Mouse (Mus musculus) megakaryocyte, embryonic 14.5 days (primary cell): ENCODE results near the gene Rnf24. TPM values are rescaled to one million over a fixed set of nuclear protein-coding genes. Genes with fewer than 3 reads are reported as not detected.
A peak's percentile ranks its signal among the peaks of the same experiment; 100 is the strongest.

ENCODE experiments used
- H3K27me3 ChIP-seq: replicated peaks from 2 replicates; pipeline ENCODE3; 2012; ENCODE audit warnings: inconsistent platforms
- H3K36me3 ChIP-seq: replicated peaks from 2 replicates; pipeline ENCODE3; 2012; ENCODE audit warnings: low read length, inconsistent platforms, mixed read lengths
- H3K4me1 ChIP-seq: 2 replicates; pipeline ENCODE4 v1.6.1; 2012; ENCODE audit warnings: inconsistent platforms
- H3K4me3 ChIP-seq: replicated peaks from 2 replicates; pipeline ENCODE3; 2012; ENCODE audit warnings: moderate library complexity, mild to moderate bottlenecking, inconsistent platforms
- H3K9me3 ChIP-seq: 2 replicates; pipeline ENCODE4 v1.6.1; 2012; ENCODE audit warnings: inconsistent platforms
- FLI1 ChIP-seq: IDR thresholded peaks from 2 replicates; pipeline ENCODE4 v1.6.1; 2012; ENCODE audit warnings: low read length, inconsistent platforms, mixed read lengths
- GATA1 ChIP-seq: IDR thresholded peaks from 3 replicates; pipeline ENCODE4 v1.6.1; 2012; ENCODE audit warnings: mixed read lengths, low read length, inconsistent platforms, borderline replicate concordance
- polyA plus RNA-seq: library from polyadenylated mRNA; stranded (reverse); fragments of >175 nt; gene quantifications from 2 replicates; pipeline ENCODE4 v1.2.3, GENCODE M21; 2012; ENCODE audit warnings: low replicate concordance; ENCODE audit not compliant: insufficient read depth

Rnf24 gene
- polyA plus RNA-seq, 1 experiment: 0.15 TPM

DNA sequence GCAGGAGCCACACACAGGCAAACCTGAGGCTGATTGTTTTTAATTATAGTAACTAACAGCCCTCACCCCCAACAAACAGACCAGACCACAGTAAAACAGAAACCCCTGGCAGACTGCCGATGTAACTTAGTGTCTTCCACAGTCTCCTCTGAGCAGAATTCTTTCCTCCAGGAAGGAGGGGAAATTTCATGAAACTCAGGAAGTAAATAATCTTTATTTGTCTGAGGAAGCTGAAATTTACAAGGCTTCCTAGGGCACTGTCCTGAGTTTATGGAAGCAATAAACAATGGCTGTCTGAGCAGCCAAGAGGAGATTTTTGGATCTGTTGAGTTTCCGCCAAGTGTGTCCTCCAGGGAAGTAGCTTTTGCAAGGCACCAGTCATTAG is 98.4 kb downstream of the Rnf24 start:
- Histone ChIP-seq H3K36me3 (peaks cover 35% of the 10 kb centered on the region), H3K4me1 (peaks cover 76% of the 10 kb centered on the region), H3K4me3 (peak overlapping the region; percentile 83), H3K9me3 (no peaks in the 10 kb centered on the region), H3K27me3 (no peaks in the 10 kb centered on the region)
- TF ChIP-seq GATA1 (no peak), FLI1 (no peak)

DNA sequence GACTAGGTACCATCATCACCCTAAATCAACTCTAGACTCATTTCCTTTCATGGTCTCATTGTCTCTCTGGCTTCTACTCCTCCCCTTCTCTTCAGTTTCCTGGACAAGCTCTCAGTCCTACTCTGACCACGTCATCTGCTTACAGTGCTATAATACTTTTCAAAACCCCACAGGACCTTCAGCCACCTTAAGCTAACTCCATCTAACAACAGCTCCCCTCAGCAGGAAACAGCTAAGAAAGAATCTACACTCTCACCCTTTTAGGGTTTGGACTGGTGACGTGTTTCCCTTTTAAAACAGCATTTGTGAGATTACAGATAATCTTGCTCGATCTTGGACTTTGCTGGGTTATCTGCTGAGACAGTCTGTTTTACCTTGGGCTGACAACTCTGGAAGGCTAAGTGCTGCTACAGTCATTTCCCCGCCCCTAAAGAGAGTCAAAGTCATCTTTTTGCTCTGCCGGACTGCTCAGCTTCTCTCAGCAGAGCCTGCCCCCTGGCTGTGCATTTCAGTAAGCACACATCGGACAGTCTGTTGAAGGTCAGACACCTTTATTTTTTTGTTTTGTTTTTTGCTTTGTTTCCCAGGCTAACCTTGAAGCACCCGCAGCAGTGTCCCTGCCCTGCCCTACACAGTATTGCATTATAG is 98.9 kb downstream of the Rnf24 start:
- TF ChIP-seq FLI1 (no peak), GATA1 (no peak)
- H3K4me3 ChIP-seq: peak overlapping the region; percentile 83
- H3K9me3 ChIP-seq: no peaks in the 10 kb centered on the region
- H3K27me3 ChIP-seq: no peaks in the 10 kb centered on the region
- peaks cover 80% of the 10 kb centered on the region for H3K4me1 ChIP-seq
- H3K36me3 ChIP-seq: peaks cover 40% of the 10 kb centered on the region

Other genes with a start within 250 kb of the Rnf24 start
- gene Hspa12b, start 225.6 kb downstream of the Rnf24 start, polyA plus RNA-seq: 0.36 TPM in 1 of 2 replicates, not detected in the other
- not detected in 2 replicates for gene Gm11037, start 219.4 kb downstream of the Rnf24 start, polyA plus RNA-seq
- gene 1700037H04Rik, start 192.8 kb downstream of the Rnf24 start, polyA plus RNA-seq: 322 and 610 TPM in 2 replicates
- gene Cenpb, start 172.8 kb downstream of the Rnf24 start, polyA plus RNA-seq: 147 and 259 TPM in 2 replicates
- 10.8 and 13.1 TPM in 2 replicates for gene Cdc25b, start 165.9 kb downstream of the Rnf24 start, polyA plus RNA-seq
- gene Spef1, start 165.6 kb downstream of the Rnf24 start, polyA plus RNA-seq: 1.5 and 1.7 TPM in 2 replicates
- gene Ap5s1, start 145.8 kb downstream of the Rnf24 start, polyA plus RNA-seq: 7.7 and 14.6 TPM in 2 replicates
- 12.8 and 15.6 TPM in 2 replicates for gene Mavs, start 118.8 kb downstream of the Rnf24 start, polyA plus RNA-seq
- gene Pank2, start 90.4 kb downstream of the Rnf24 start, polyA plus RNA-seq: 8.5 and 15.6 TPM in 2 replicates
- 504 and 573 TPM in 2 replicates for gene Smox, start 138.6 kb upstream of the Rnf24 start, polyA plus RNA-seq
- gene Adra1d, start 209.4 kb upstream of the Rnf24 start, polyA plus RNA-seq: not detected in 2 replicates